Mouse (Mus musculus): ENCODE measurements around the gene Pik3c2b. TPM values are rescaled to one million over a fixed set of nuclear protein-coding genes. Genes with fewer than 3 reads are reported as not detected.
A peak's percentile ranks its signal among the peaks of the same experiment; 100 is the strongest.

Pik3c2b gene
- polyA plus RNA-seq, 1 experiment from 2014 or later = 18.0 TPM

GRCm38 (mm10) chr1:133132388-133133326 lies 87.2 kb downstream of the Pik3c2b start:
- peak overlapping the region; percentile 99 for H3K4me2 ChIP-seq (replicated peaks)
- H3K9me3 ChIP-seq = no peaks in the 10 kb centered on the region
- H3K9ac ChIP-seq = peak overlapping the region; percentile 96
- no peak overlapping the region for H3K27ac ChIP-seq
- 12% methylated on average over 26 of the region's 26 CpGs for WGBS
- H3K4me3 ChIP-seq = peak overlapping the region; percentile 97
- H3K4me1 ChIP-seq = peaks cover 45% of the 10 kb centered on the region
- ATAC-seq (ENCODE audit: low FRiP score, low read depth) = no peak
- H3K36me3 ChIP-seq = peaks cover 13% of the 10 kb centered on the region
- H3K27me3 ChIP-seq (replicated peaks) = no peaks in the 10 kb centered on the region

GRCm38 (mm10) chr1:133133425-133133824 lies 88.0 kb downstream of the Pik3c2b start:
- peaks cover 45% of the 10 kb centered on the region for H3K4me1 ChIP-seq
- WGBS = 13% methylated on average over 2 of the region's 2 CpGs
- ATAC-seq (ENCODE audit: low FRiP score, low read depth) = no peak
- H3K4me3 ChIP-seq = peak overlapping the region; percentile 97
- no peaks in the 10 kb centered on the region for H3K27me3 ChIP-seq (replicated peaks)
- H3K9me3 ChIP-seq = no peaks in the 10 kb centered on the region
- no peak overlapping the region for H3K27ac ChIP-seq
- H3K4me2 ChIP-seq (replicated peaks) = peak overlapping the region; percentile 99
- H3K36me3 ChIP-seq = peaks cover 20% of the 10 kb centered on the region
- peak overlapping the region; percentile 96 for H3K9ac ChIP-seq

GRCm38 (mm10) chr1:133134071-133134470 lies 88.6 kb downstream of the Pik3c2b start:
- H3K27me3 ChIP-seq (replicated peaks) = no peaks in the 10 kb centered on the region
- ATAC-seq (ENCODE audit: low FRiP score, low read depth) = no peak
- peaks cover 26% of the 10 kb centered on the region for H3K36me3 ChIP-seq
- no peaks in the 10 kb centered on the region for H3K9me3 ChIP-seq
- peaks cover 45% of the 10 kb centered on the region for H3K4me1 ChIP-seq
- H3K4me3 ChIP-seq = peak overlapping the region; percentile 97
- peak overlapping the region; percentile 99 for H3K4me2 ChIP-seq (replicated peaks)
- no peak overlapping the region for H3K27ac ChIP-seq
- WGBS = 46% methylated on average over 4 of the region's 4 CpGs
- peak overlapping the region; percentile 96 for H3K9ac ChIP-seq

GRCm38 (mm10) chr1:133134881-133135280 lies 89.4 kb downstream of the Pik3c2b start:
- WGBS = 58% methylated on average over 4 of the region's 4 CpGs
- Histone ChIP-seq H3K4me3 (peak overlapping the region; percentile 97), H3K27ac (no peak overlapping the region), H3K36me3 (peaks cover 32% of the 10 kb centered on the region), H3K9ac (peak overlapping the region; percentile 40; the same call in 1 of the 2 replicates), H3K4me1 (peaks cover 45% of the 10 kb centered on the region), H3K27me3 (replicated peaks) (no peaks in the 10 kb centered on the region), H3K4me2 (replicated peaks) (peak overlapping the region; percentile 99), H3K9me3 (no peaks in the 10 kb centered on the region)
- ATAC-seq (ENCODE audit: low FRiP score, low read depth) = no peak

- Histone ChIP-seq H3K4me1 (peaks cover 42% of the 10 kb centered on the region), H3K4me3 (no peak overlapping the region), H3K4me2 (replicated peaks) (peak overlapping the region; percentile 99), H3K36me3 (peaks cover 41% of the 10 kb centered on the region), H3K27ac (no peak overlapping the region), H3K27me3 (replicated peaks) (no peaks in the 10 kb centered on the region), H3K9ac (no peak overlapping the region), H3K9me3 (no peaks in the 10 kb centered on the region)
- no peak for ATAC-seq (ENCODE audit: low FRiP score, low read depth)
- 76% methylated on average over 5 of the region's 5 CpGs for WGBS
Measured at GRCm38 (mm10) chr1:133135808-133136207, 90.3 kb downstream of the Pik3c2b start.

GRCm38 (mm10) chr1:133138401-133138800 lies 92.9 kb downstream of the Pik3c2b start:
- Histone ChIP-seq H3K27ac (no peak overlapping the region), H3K9ac (no peak overlapping the region), H3K4me2 (replicated peaks) (no peak overlapping the region), H3K4me1 (peaks cover 28% of the 10 kb centered on the region), H3K27me3 (replicated peaks) (no peaks in the 10 kb centered on the region), H3K36me3 (peaks cover 51% of the 10 kb centered on the region), H3K4me3 (no peak overlapping the region), H3K9me3 (no peaks in the 10 kb centered on the region)
- WGBS = 97% methylated on average over 1 of the region's 1 CpGs
- ATAC-seq (ENCODE audit: low FRiP score, low read depth) = no peak

GRCm38 (mm10) chr1:133146014-133147009 lies 100.8 kb downstream of the Pik3c2b start:
- no peaks in the 10 kb centered on the region for H3K4me1 ChIP-seq
- no peak overlapping the region for H3K9ac ChIP-seq
- H3K4me2 ChIP-seq (replicated peaks) = no peak overlapping the region
- H3K27me3 ChIP-seq (replicated peaks) = no peaks in the 10 kb centered on the region
- no peaks in the 10 kb centered on the region; the same call in 1 of the 2 replicates for H3K9me3 ChIP-seq
- H3K4me3 ChIP-seq = no peak overlapping the region
- WGBS = 64% methylated on average over 22 of the region's 22 CpGs
- peaks cover 5% of the 10 kb centered on the region for H3K36me3 ChIP-seq
- 0 out of 2 replicates have a peak, but pooled peaks have one; percentile 41 for ATAC-seq (ENCODE audit: low FRiP score, low read depth)
- H3K27ac ChIP-seq = no peak overlapping the region

GRCm38 (mm10) chr1:133147324-133147723 lies 101.9 kb downstream of the Pik3c2b start:
- H3K4me3 ChIP-seq = no peak overlapping the region
- WGBS = 91% methylated on average over 5 of the region's 5 CpGs
- H3K27me3 ChIP-seq (replicated peaks) = no peaks in the 10 kb centered on the region
- H3K27ac ChIP-seq = no peak overlapping the region
- no peak overlapping the region for H3K4me2 ChIP-seq (replicated peaks)
- no peak for ATAC-seq (ENCODE audit: low FRiP score, low read depth)
- H3K9me3 ChIP-seq = no peaks in the 10 kb centered on the region; the same call in 1 of the 2 replicates
- H3K36me3 ChIP-seq = no peaks in the 10 kb centered on the region
- H3K4me1 ChIP-seq = no peaks in the 10 kb centered on the region
- H3K9ac ChIP-seq = no peak overlapping the region

- no peak for ATAC-seq (ENCODE audit: low FRiP score, low read depth)
- H3K27me3 ChIP-seq (replicated peaks) = no peaks in the 10 kb centered on the region
- H3K27ac ChIP-seq = no peak overlapping the region
- no peak overlapping the region for H3K4me2 ChIP-seq (replicated peaks)
- WGBS = 94% methylated on average over 8 of the region's 8 CpGs
- H3K36me3 ChIP-seq = no peaks in the 10 kb centered on the region
- H3K4me1 ChIP-seq = no peaks in the 10 kb centered on the region
- H3K4me3 ChIP-seq = no peak overlapping the region
- no peak overlapping the region for H3K9ac ChIP-seq
- H3K9me3 ChIP-seq = no peaks in the 10 kb centered on the region; the same call in 1 of the 2 replicates
Measured at GRCm38 (mm10) chr1:133148122-133148521, 102.7 kb downstream of the Pik3c2b start.

- Histone ChIP-seq H3K4me1 (no peaks in the 10 kb centered on the region), H3K36me3 (no peaks in the 10 kb centered on the region), H3K27me3 (replicated peaks) (no peaks in the 10 kb centered on the region), H3K9me3 (no peaks in the 10 kb centered on the region; the same call in 1 of the 2 replicates), H3K4me2 (replicated peaks) (no peak overlapping the region), H3K27ac (no peak overlapping the region), H3K4me3 (no peak overlapping the region), H3K9ac (no peak overlapping the region)
- WGBS = 95% methylated on average over 2 of the region's 2 CpGs
- no peak for ATAC-seq (ENCODE audit: low FRiP score, low read depth)
Measured at GRCm38 (mm10) chr1:133150556-133150955, 105.1 kb downstream of the Pik3c2b start.

- no peak for ATAC-seq (ENCODE audit: low FRiP score, low read depth)
- H3K36me3 ChIP-seq = no peaks in the 10 kb centered on the region
- H3K9me3 ChIP-seq = no peaks in the 10 kb centered on the region; the same call in 1 of the 2 replicates
- H3K4me3 ChIP-seq = no peak overlapping the region
- no peaks in the 10 kb centered on the region for H3K4me1 ChIP-seq
- H3K27me3 ChIP-seq (replicated peaks) = no peaks in the 10 kb centered on the region
- H3K9ac ChIP-seq = no peak overlapping the region
- no peak overlapping the region for H3K4me2 ChIP-seq (replicated peaks)
- 90% methylated on average over 3 of the region's 3 CpGs for WGBS
- H3K27ac ChIP-seq = no peak overlapping the region
Measured at GRCm38 (mm10) chr1:133152213-133152612, 106.7 kb downstream of the Pik3c2b start.

- H3K4me3 ChIP-seq = no peak overlapping the region
- no peaks in the 10 kb centered on the region; the same call in 1 of the 2 replicates for H3K27me3 ChIP-seq (replicated peaks)
- H3K9me3 ChIP-seq = no peaks in the 10 kb centered on the region
- no peak overlapping the region for H3K4me2 ChIP-seq (replicated peaks)
- no peak overlapping the region for H3K27ac ChIP-seq
- H3K9ac ChIP-seq = no peak overlapping the region
- H3K4me1 ChIP-seq = no peaks in the 10 kb centered on the region
- ATAC-seq (ENCODE audit: low FRiP score, low read depth) = no peak
- no peaks in the 10 kb centered on the region for H3K36me3 ChIP-seq
- 86% methylated on average over 6 of the region's 6 CpGs for WGBS
Measured at GRCm38 (mm10) chr1:133155270-133155669, 109.8 kb downstream of the Pik3c2b start.
